Mouse (Mus musculus) midbrain, postnatal 0 days (tissue): ENCODE measurements at regions not wholly inside any gene's neighbourhood (a gene's known extent, or its start where the extent isn't known, plus 50 kb on each side); places are given as distances from the start of the nearest gene placed in this dataset.
A peak's percentile ranks its signal among the peaks of the same experiment; 100 is the strongest.

ENCODE experiments used
- ATAC-seq: fragments of 200-750 bp; cut with Nextera tagmentation; 2 replicates; pipeline ENCODE4 v1.8.0; 2017; ENCODE audit warnings: moderate number of reproducible peaks, mild to moderate bottlenecking, moderate TSS enrichment, moderate library complexity; ENCODE audit not compliant: low FRiP score
- DNase-seq: peaks from one replicate; pipeline ENCODE4 v3.0.0-alpha.2; 2015; ENCODE audit warnings: low spot score
- H3K27ac ChIP-seq: fragments of 300-500 bp; sonication (generic); 2 replicates; pipeline ENCODE4 v1.5.1; 2014; ENCODE audit warnings: low read depth, mild to moderate bottlenecking, low read length, mixed read lengths
- H3K27me3 ChIP-seq: fragments of 300-500 bp; sonication (generic); 2 replicates; pipeline ENCODE4 v1.6.1; 2014; ENCODE audit warnings: low read length, control low read depth, mixed read lengths; ENCODE audit not compliant: insufficient read depth
- H3K36me3 ChIP-seq: fragments of 300-500 bp; sonication (generic); 2 replicates; pipeline ENCODE4 v1.6.1; 2014; ENCODE audit warnings: low read length, control low read depth, mixed read lengths; ENCODE audit not compliant: insufficient read depth
- H3K4me1 ChIP-seq: fragments of 300-500 bp; sonication (generic); 2 replicates; pipeline ENCODE4 v1.6.1; 2014; ENCODE audit warnings: mild to moderate bottlenecking, control low read depth, antibody characterized with exemption, low read length, mixed read lengths; ENCODE audit not compliant: insufficient read depth
- H3K4me2 ChIP-seq: fragments of 300-500 bp; sonication (generic); 2 replicates; pipeline ENCODE4 v1.6.1; 2014; ENCODE audit warnings: low read depth, mild to moderate bottlenecking, low read length, mixed read lengths; ENCODE audit not compliant: poor library complexity, severe bottlenecking
- H3K4me3 ChIP-seq: fragments of 300-500 bp; sonication (generic); 2 replicates; pipeline ENCODE4 v1.5.1; 2014; ENCODE audit warnings: low read depth, mild to moderate bottlenecking, low read length, moderate library complexity
- H3K9ac ChIP-seq: fragments of 300-500 bp; sonication (generic); replicated peaks from 2 replicates; pipeline ENCODE4 v1.6.1; 2014; ENCODE audit warnings: mild to moderate bottlenecking, low read length, moderate library complexity, mixed read lengths; ENCODE audit not compliant: poor library complexity, severe bottlenecking
- H3K9me3 ChIP-seq: fragments of 300-500 bp; sonication (generic); 2 replicates; pipeline ENCODE4 v1.6.1; 2016; ENCODE audit warnings: low read length, control low read depth
- CTCF ChIP-seq: IDR thresholded peaks from 2 replicates; pipeline ENCODE4 v1.5.1; 2016; ENCODE audit warnings: antibody characterized with exemption, mild to moderate bottlenecking
- WGBS: fragments of 180-500 bp; shearing (Covaris S2); extraction: QIAGEN DNeasy Blood & Tissue Kit; methylation state at CpG from one replicate; pipeline ENCODE4 v1.1.7; 2014; 5-methylcytosine and 5-hydroxymethylcytosine counted together

GRCm38 (mm10) chr3:110366151-110366550, 115.4 kb upstream of the Prmt6 start:
- Histone ChIP-seq H3K4me2 (no peak overlapping the region), H3K27me3 (no peaks in the 10 kb centered on the region), H3K4me3 (no peak overlapping the region), H3K9me3 (no peaks in the 10 kb centered on the region), H3K36me3 (no peaks in the 10 kb centered on the region), H3K9ac (no peak overlapping the region), H3K4me1 (peaks cover 2% of the 10 kb centered on the region; the same call in 1 of the 2 replicates), H3K27ac (no peak overlapping the region)
- no peak for TF ChIP-seq CTCF
- 54% methylated on average over 1 of the region's 1 CpGs for WGBS
- DNase-seq (no peak), ATAC-seq (no peak)

DNA sequence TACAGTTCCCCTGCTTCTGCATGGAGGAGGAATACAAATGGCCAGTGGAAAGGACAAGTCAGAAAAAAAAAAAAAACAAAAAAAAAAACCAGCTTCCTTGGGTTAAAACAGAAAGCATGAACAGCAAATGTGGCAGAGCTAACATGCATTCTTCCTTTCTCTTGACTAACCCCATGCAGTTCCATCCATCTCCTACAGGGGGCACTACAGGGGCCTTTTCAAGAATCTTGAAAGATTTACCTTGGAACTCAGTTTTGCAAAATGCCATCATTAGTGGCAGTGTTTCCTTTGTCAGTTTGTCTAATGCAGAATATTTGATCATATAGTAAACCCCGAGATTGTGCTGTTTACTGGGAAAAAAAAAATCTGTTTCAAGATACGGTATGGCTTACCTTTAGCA, 111.1 kb upstream of the Prmt6 start:
- H3K4me1 ChIP-seq, result peaks cover 2% of the 10 kb centered on the region; the same call in 1 of the 2 replicates
- no peaks in the 10 kb centered on the region for H3K27me3 ChIP-seq
- no peaks in the 10 kb centered on the region for H3K36me3 ChIP-seq
- WGBS, result 93% methylated on average over 2 of the region's 2 CpGs
- no peak overlapping the region for H3K4me3 ChIP-seq
- no peaks in the 10 kb centered on the region for H3K9me3 ChIP-seq
- no peak overlapping the region for H3K4me2 ChIP-seq
- TF ChIP-seq CTCF, result peak; percentile 50
- ATAC-seq (no peak), DNase-seq (no peak)
- no peak overlapping the region for H3K27ac ChIP-seq
- no peak overlapping the region for H3K9ac ChIP-seq

GRCm38 (mm10) chr3:110356822-110357594, 106.2 kb upstream of the Prmt6 start:
- H3K4me3 ChIP-seq, result no peak overlapping the region
- H3K9me3 ChIP-seq, result no peaks in the 10 kb centered on the region
- no peak overlapping the region for H3K27ac ChIP-seq
- H3K27me3 ChIP-seq, result no peaks in the 10 kb centered on the region
- ATAC-seq, result no peak
- H3K9ac ChIP-seq, result no peak overlapping the region
- 88% methylated on average over 8 of the region's 8 CpGs for WGBS
- DNase-seq, result no peak
- H3K4me1 ChIP-seq, result peaks cover 2% of the 10 kb centered on the region; the same call in 1 of the 2 replicates
- no peak overlapping the region for H3K4me2 ChIP-seq
- no peaks in the 10 kb centered on the region for H3K36me3 ChIP-seq
- TF ChIP-seq CTCF, result no peak

DNA sequence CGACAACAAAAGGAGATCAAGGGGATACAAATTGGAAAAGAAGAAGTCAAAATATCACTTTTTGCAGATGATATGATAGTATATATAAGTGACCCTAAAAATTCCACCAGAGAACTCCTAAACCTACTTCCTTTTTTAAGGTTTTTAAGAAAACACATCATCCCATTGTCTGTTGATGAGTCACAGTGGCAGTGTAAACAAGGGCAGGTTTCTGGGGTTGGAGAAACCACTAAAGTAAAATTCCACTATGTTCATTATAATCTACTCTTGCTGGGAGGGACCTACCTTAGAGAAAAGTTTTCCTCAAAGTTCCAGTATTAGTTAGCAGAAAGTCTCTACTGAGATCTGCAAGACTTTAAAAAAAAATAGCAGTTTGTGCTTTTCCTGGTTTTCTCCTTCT, 102.9 kb upstream of the Prmt6 start:
- Histone ChIP-seq H3K4me3 (no peak overlapping the region), H3K4me2 (no peak overlapping the region), H3K9ac (no peak overlapping the region), H3K4me1 (no peaks in the 10 kb centered on the region), H3K27ac (no peak overlapping the region), H3K9me3 (no peaks in the 10 kb centered on the region), H3K36me3 (no peaks in the 10 kb centered on the region), H3K27me3 (no peaks in the 10 kb centered on the region)
- no peak for TF ChIP-seq CTCF
- WGBS, result 80% methylated on average over 1 of the region's 1 CpGs
- DNase-seq, result no peak
- ATAC-seq, result no peak

- DNase-seq (no peak), ATAC-seq (no peak)
- TF ChIP-seq CTCF, result no peak
- Histone ChIP-seq H3K9ac (no peak overlapping the region), H3K9me3 (no peaks in the 10 kb centered on the region), H3K27ac (no peak overlapping the region), H3K36me3 (no peaks in the 10 kb centered on the region), H3K4me3 (no peak overlapping the region), H3K4me2 (no peak overlapping the region), H3K4me1 (no peaks in the 10 kb centered on the region), H3K27me3 (no peaks in the 10 kb centered on the region)
- 80% methylated on average over 5 of the region's 5 CpGs for WGBS
Measured at GRCm38 (mm10) chr3:110350075-110350474, 99.3 kb upstream of the Prmt6 start.

- DNase-seq, result no peak
- Histone ChIP-seq H3K27me3 (no peaks in the 10 kb centered on the region), H3K4me3 (no peak overlapping the region), H3K9ac (no peak overlapping the region), H3K4me2 (no peak overlapping the region), H3K4me1 (no peaks in the 10 kb centered on the region), H3K9me3 (no peaks in the 10 kb centered on the region), H3K36me3 (no peaks in the 10 kb centered on the region), H3K27ac (no peak overlapping the region)
- no peak for ATAC-seq
- no peak for TF ChIP-seq CTCF
- WGBS, result 86% methylated on average over 4 of the region's 4 CpGs
Measured at GRCm38 (mm10) chr3:110349446-110349845, 98.6 kb upstream of the Prmt6 start.
